Mouse (Mus musculus) stomach, embryonic 14.5 days (tissue): ENCODE data around the gene Ppp1r11. TPM values are rescaled to one million over a fixed set of nuclear protein-coding genes. Genes with fewer than 3 reads are reported as not detected.

Experiments used
- ATAC-seq: fragments of 200-750 bp; cut with Nextera tagmentation; 2 replicates; pipeline ENCODE4 v1.8.0; 2017; ENCODE audit warnings: low read depth, moderate TSS enrichment; ENCODE audit not compliant: insufficient number of reproducible peaks, insufficient read depth, low FRiP score
- H3K27ac ChIP-seq: fragments of 300-500 bp; sonication (generic); 2 replicates; pipeline ENCODE4 v1.5.1; 2014; ENCODE audit warnings: mild to moderate bottlenecking, low read length, moderate library complexity, mixed read lengths
- H3K27me3 ChIP-seq: fragments of 300-500 bp; sonication (generic); 2 replicates; pipeline ENCODE4 v1.6.1; 2014; ENCODE audit warnings: low read length, control low read depth, mixed read lengths; ENCODE audit not compliant: control insufficient read depth, insufficient read depth
- H3K36me3 ChIP-seq: fragments of 300-500 bp; sonication (generic); 2 replicates; pipeline ENCODE4 v1.6.1; 2014; ENCODE audit warnings: mild to moderate bottlenecking, control low read depth, low read length, moderate library complexity, mixed read lengths; ENCODE audit not compliant: control insufficient read depth, insufficient read depth
- H3K4me1 ChIP-seq: fragments of 300-500 bp; sonication (generic); 2 replicates; pipeline ENCODE4 v1.6.1; 2014; ENCODE audit warnings: low read length, control low read depth, mixed read lengths; ENCODE audit not compliant: control insufficient read depth, insufficient read depth
- H3K4me2 ChIP-seq: fragments of 300-500 bp; sonication (generic); replicated peaks from 2 replicates; pipeline ENCODE4 v1.6.1; 2014; ENCODE audit warnings: low read depth, low read length, control low read depth
- H3K4me3 ChIP-seq: fragments of 300-500 bp; sonication (generic); 2 replicates; pipeline ENCODE4 v1.5.1; 2014; ENCODE audit warnings: low read depth, low read length, control low read depth
- H3K9ac ChIP-seq: fragments of 300-500 bp; sonication (generic); replicated peaks from 2 replicates; pipeline ENCODE4 v1.6.1; 2014; ENCODE audit warnings: low read depth, mild to moderate bottlenecking, control low read depth, low read length, moderate library complexity, mixed read lengths
- H3K9me3 ChIP-seq: fragments of 300-500 bp; sonication (generic); 2 replicates; pipeline ENCODE4 v1.6.1; 2016; ENCODE audit warnings: low read depth, low read length, control low read depth; ENCODE audit not compliant: control insufficient read depth
- WGBS: fragments of 180-500 bp; shearing (Covaris S2); extraction: QIAGEN DNeasy Blood & Tissue Kit; methylation state at CpG from one replicate; pipeline ENCODE4 v1.1.7; 2014; 5-methylcytosine and 5-hydroxymethylcytosine counted together
- polyA plus RNA-seq: library from polyadenylated mRNA; unstranded; fragments of >200 nt; fragmentation: Nextera tagmentation; extraction: Ambion mirVana; gene quantifications from 2 replicates; pipeline ENCODE4 v1.2.1, GENCODE M21; 2014

The Ppp1r11 gene
- polyA plus RNA-seq: 115 and 120 TPM in 2 replicates

- Histone ChIP-seq H3K4me2 (peak within 1 kb of the TSS; percentile 77), H3K27me3 (peaks cover 4% of the 10 kb centered on the region; the same call in 1 of the 2 replicates), H3K4me3 (peak within 1 kb of the TSS; percentile 77), H3K4me1 (peaks cover 9% of the 10 kb centered on the region; the same call in 1 of the 2 replicates), H3K36me3 (peaks cover 21% of the 10 kb centered on the region), H3K9me3 (no peaks in the 10 kb centered on the region), H3K9ac (peak within 1 kb of the TSS; percentile 67), H3K27ac (0 out of 2 replicates have a peak within 1 kb of the TSS, but pooled peaks have one; percentile 21)
- WGBS: 2% methylated on average over 36 of the region's 36 CpGs
- ATAC-seq: peak; percentile 98
Observed at GRCm38 (mm10) chr17:36950981-36951947, at the start of gene Ppp1r11. Ppp1r11 (minus strand) TSS chr17:36951741.

- Histone ChIP-seq H3K9ac (no peak within 1 kb of the TSS), H3K36me3 (no peaks in the 10 kb centered on the region), H3K9me3 (no peaks in the 10 kb centered on the region), H3K4me3 (peak within 1 kb of the TSS; percentile 71; the same call in 1 of the 2 replicates), H3K27me3 (no peaks in the 10 kb centered on the region), H3K4me2 (peak within 1 kb of the TSS; percentile 76; the same call in 1 of the 2 replicates), H3K27ac (no peak within 1 kb of the TSS), H3K4me1 (no peaks in the 10 kb centered on the region)
- no peak for ATAC-seq
- 91% methylated on average over 7 of the region's 7 CpGs for WGBS
Observed at GRCm38 (mm10) chr17:37000863-37001262, 49.3 kb upstream of the Ppp1r11 start, which contains the start of gene Zfp57. Zfp57 (plus strand) TSS chr17:37001163.

- Histone ChIP-seq H3K9ac (no peak overlapping the region), H3K27ac (no peak overlapping the region), H3K4me1 (no peaks in the 10 kb centered on the region), H3K4me2 (no peak overlapping the region), H3K4me3 (no peak overlapping the region), H3K27me3 (no peaks in the 10 kb centered on the region), H3K36me3 (no peaks in the 10 kb centered on the region), H3K9me3 (no peaks in the 10 kb centered on the region)
- no peak for ATAC-seq
- WGBS: 70% methylated on average over 2 of the region's 2 CpGs
Observed at GRCm38 (mm10) chr17:36998477-36998876, 46.9 kb upstream of the Ppp1r11 start.

GRCm38 (mm10) chr17:36997033-36997735 is 45.6 kb upstream of the Ppp1r11 start:
- H3K4me3 ChIP-seq: no peak overlapping the region
- H3K9ac ChIP-seq: no peak overlapping the region
- H3K4me2 ChIP-seq: no peak overlapping the region
- no peaks in the 10 kb centered on the region for H3K36me3 ChIP-seq
- 24% methylated on average over 7 of the region's 7 CpGs for WGBS
- no peaks in the 10 kb centered on the region for H3K9me3 ChIP-seq
- no peaks in the 10 kb centered on the region for H3K4me1 ChIP-seq
- H3K27me3 ChIP-seq: no peaks in the 10 kb centered on the region
- ATAC-seq: 0 out of 2 replicates have a peak, but pooled peaks have one; percentile 18
- no peak overlapping the region for H3K27ac ChIP-seq

DNA sequence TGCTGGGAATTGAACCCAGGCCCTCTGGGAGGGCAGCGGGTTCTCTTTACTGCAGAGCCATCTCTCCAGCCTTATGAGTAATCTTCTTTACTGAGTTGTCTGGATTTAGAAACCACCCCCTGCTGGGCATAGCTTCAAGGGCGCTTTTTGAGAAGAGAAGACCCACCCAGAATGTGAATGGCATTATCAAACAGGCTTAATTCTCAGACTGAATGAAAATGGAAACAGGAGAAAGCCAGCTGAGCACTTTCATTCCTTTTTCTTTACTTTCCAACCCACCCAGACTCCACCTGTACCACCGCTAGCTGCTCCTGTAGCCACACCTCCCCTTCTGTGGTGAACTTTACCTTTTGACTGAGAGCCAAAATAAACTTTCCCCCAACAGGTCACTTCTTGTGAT is 43.9 kb upstream of the Ppp1r11 start:
- H3K4me3 ChIP-seq: no peak overlapping the region
- H3K9me3 ChIP-seq: no peaks in the 10 kb centered on the region
- H3K36me3 ChIP-seq: no peaks in the 10 kb centered on the region
- WGBS: 59% methylated on average over 3 of the region's 3 CpGs
- no peak overlapping the region for H3K4me2 ChIP-seq
- ATAC-seq: no peak
- H3K9ac ChIP-seq: no peak overlapping the region
- H3K27me3 ChIP-seq: no peaks in the 10 kb centered on the region
- no peaks in the 10 kb centered on the region for H3K4me1 ChIP-seq
- H3K27ac ChIP-seq: no peak overlapping the region

DNA sequence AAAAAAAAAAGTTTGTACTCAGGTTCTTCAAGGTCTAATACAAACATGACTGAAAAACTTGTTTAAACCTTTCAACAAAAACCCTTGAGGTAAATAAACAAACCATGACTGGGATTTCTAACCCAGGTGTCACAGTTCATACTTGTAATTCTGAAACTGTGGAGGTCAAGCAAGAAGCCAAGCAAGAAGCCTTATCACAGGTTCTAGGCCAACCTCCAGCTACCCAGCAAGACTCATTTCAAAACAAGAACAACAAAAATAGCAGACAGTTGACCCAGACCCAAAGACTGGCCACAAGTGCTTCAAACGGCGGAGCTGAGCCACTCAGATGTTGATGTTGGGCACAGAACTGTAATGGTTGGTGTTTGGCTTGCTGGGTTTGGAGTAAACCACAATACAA is 43.0 kb upstream of the Ppp1r11 start:
- Histone ChIP-seq H3K4me1 (no peaks in the 10 kb centered on the region), H3K4me3 (no peak overlapping the region), H3K36me3 (no peaks in the 10 kb centered on the region), H3K4me2 (no peak overlapping the region), H3K9me3 (no peaks in the 10 kb centered on the region), H3K9ac (no peak overlapping the region), H3K27me3 (no peaks in the 10 kb centered on the region), H3K27ac (no peak overlapping the region)
- ATAC-seq: no peak
- WGBS: 83% methylated on average over 2 of the region's 2 CpGs

DNA sequence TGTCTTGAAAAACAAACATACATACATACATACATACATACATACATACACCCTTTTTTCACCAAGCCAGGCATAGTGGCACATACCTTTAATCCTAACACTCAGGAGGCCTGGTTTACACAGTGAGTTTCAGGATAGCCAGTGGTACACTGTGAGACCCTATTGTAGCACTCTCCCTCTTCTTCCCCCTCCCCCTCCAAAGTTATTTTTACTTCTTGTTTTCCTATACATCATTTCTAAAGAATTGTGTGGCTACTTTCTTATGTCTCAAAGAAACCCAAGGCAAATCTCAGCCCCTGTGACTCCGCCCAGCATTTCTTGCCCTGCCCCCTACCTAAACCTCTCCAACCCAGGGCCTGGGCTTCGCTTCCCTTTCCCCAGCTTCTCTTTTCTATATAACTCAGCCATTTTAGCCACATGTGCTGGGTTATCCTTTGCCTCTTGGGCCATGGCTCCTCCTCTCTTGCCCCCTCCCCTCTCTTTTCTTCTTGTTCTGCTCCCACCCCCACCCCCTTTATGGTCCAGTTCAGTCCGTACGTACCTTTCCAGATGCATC is 42.3 kb upstream of the Ppp1r11 start:
- Histone ChIP-seq H3K9me3 (no peaks in the 10 kb centered on the region), H3K36me3 (no peaks in the 10 kb centered on the region), H3K4me3 (no peak overlapping the region), H3K27ac (no peak overlapping the region), H3K4me1 (no peaks in the 10 kb centered on the region), H3K4me2 (no peak overlapping the region), H3K9ac (no peak overlapping the region), H3K27me3 (0 out of 2 replicates have a peak, but pooled peaks cover 4% of the 10 kb centered on the region)
- 82% methylated on average over 4 of the region's 4 CpGs for WGBS
- no peak for ATAC-seq
